Mouse (Mus musculus): ENCODE data around the gene Slc38a3.
A peak's percentile ranks its signal among the peaks of the same experiment; 100 is the strongest.

Slc38a3 gene

DNA sequence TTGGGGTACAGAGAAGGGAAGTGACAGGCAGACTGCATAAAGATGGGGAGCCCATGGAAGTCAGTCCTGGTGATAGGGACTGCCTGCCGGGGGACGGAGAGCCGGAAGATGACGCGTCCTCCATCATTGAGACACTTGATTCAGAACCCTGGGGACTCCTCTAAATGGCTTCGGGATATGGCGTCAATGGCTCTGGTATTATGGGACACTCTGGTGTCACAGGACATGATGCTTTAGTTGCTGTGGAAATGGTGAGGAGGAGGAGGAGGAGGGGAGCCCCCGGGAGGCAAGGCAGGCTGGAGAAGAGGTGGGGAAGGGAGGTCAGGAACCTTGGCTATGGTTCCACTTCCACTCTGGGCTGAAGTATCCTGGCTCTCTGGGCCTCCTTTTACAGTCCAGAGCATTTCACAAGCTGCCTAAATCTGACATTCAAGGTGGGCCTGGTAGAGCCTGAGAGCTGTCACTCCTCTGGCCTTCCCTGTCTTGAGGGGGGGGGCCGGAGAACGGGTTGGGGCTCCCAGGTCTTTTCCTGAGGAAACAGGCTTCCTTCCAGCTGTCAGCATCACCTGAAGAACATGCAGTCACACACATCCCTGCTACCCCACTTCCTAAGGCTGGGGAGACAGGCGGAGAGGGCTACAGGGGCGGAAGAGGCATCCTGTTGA, 26.2 kb upstream of the Slc38a3 start:
- no peak for DNase-seq

DNA sequence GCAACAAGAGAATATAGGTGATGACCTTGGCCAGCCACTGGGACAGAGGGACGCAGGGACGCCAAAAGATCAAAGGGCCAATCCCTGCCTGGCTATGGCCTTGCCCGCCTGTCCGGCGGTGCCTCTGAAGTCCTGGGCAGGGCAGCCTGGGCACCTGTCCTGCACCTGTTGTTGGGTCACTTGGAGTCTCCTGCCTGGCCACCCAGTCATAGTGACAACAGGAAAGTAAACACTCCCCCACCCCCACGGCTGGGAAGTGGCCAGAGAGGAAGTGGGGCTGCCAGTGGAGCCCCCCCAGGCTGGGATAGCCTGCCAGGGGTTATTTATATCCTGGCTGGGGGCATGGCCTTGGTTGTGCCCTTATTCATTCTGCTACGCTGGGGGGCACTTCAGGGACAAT, 25.3 kb upstream of the Slc38a3 start:
- peak; percentile 59 to 73 for DNase-seq

DNA sequence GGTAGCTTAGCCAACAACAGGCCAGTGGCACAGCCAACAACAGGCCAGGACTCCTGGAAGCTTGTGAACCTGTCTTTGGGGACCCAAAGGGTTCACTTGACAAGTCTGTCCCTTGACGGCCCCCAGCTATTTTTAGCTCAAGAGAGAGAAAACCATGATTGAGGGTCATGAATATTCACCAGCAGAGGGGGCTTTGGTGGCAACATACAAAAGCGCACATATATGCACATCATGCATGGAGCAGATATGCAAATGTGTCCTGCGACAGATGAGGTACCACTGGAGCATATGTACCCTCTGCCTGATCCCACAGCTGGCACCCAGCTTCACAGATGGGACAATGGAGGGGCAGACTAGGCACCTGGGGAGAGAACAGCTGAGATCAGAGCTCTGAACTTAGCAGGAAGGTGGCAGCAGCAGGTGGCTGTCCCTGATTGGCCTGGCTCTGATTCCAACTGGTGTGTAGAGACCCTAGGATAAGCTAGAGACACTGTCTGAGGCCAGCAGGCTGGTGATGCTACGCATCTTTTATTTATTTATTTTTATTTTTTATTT, 24.2 kb upstream of the Slc38a3 start:
- DNase-seq: no peak

DNA sequence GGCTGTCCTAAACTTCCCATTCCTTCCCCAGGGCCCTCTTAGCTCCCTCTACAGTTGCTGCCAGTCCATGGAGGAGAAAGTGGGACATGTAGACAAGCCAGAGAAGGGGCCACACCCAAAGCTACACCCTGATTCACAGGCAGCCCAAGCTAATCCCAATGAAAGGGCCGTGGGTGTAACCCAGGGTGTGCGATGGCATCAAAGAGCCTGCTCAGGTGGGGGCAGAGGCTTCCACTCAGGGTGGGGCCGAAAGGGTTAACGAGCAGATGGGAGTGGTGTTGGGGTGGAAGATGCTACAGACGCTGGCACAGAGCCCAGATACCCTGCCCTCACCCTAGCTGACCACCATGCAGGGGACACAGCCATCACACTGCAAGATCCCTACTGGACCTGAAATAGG, 23.5 kb upstream of the Slc38a3 start:
- DNase-seq: no peak

DNA sequence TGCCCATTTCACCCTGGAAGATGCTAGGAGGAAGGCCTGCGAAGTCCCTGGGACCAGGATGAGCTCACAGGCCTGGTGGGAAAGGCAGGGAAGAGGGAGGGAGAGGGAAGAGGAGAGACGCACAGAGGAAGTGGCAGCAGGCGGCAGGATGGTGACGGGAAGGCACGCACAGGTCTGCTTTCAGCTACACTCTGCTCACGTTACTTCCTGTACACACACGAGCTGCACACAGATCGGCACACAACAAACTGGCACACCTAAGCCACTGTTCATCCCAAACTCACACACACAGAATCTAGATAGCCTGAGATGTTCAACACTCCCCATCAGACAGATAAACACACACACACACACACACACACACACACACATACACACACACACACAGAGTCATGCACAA, 21.1 kb upstream of the Slc38a3 start:
- DNase-seq: no peak

DNA sequence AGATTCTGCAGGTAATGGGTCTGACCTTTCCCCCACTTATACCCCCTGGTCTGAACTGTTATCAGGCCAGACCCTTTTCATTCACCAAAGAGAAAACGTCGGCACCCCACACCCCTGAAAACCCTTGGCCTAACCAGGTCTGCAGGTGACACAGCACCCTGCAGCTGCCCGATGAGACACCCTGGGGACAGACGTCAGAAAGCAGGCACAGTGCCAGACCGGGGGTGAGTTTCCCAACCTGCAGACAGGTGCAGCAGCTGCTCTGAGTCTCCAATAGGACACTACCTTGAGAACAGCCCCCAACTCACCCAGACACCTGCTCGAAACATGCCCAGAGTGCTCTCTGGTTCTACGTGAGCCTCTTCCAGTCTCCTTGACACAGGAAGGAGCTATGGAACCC, 19.6 kb upstream of the Slc38a3 start:
- no peak for DNase-seq

DNA sequence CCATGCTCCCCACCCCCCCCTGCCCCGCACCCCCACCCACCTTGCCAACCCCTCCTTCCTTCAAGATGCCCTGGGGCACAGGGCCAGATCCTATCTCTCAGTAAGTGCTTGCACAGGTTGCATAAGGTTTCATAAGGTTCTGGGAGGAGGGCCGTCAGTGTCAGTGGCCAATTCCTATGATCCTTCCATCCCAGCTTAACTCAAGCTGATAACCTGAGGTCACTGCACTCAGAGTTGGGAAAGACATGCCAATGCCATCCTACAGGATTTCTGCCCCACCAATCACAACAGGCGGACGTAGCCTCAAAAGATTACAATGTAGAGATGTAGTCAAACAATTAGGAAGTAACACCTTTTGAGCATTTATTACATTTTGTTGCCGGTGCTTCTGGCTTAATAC, 19.1 kb upstream of the Slc38a3 start:
- no peak for DNase-seq

DNA sequence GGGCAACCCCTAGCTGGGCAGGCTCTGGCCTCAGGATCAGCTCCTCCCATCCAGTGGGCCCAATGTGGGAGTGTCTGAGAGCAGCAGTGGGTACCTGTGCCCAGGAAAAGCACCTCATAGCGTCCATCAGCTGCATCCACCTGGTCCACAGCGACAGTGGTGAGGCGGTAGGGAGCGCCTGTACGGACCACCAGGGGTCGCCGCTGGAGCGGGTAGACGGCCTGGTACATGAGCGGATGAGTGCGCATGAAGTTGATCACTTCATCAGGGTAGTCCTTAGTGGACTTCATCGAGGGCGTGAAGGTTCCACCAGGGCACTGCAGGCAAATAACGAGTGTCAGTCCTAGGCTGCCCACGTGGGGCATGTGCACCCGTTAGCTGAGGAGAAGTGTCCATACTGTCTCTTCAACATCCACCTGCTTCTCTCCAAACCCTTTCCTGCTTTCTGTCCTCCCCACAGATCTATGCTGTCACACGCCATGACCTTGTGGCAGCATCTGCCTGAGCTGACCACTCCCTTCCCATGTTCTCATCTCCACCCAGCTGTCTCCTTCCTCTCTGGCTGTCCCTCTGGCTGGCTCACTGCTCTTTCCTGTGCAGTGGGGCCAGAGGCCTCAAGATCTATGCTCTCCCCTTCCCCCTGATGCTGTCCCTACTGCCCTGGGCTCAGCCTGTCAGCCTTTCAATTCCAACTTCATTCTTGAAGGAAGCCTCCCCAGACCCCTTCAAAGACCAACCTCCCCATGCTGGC, 16.1 kb upstream of the Slc38a3 start:
- peak; percentile 77 to 79 for DNase-seq

GRCm38 (mm10) chr9:107682405-107682804, 13.1 kb upstream of the Slc38a3 start:
- peak; percentile 29 to 68 for DNase-seq

DNA sequence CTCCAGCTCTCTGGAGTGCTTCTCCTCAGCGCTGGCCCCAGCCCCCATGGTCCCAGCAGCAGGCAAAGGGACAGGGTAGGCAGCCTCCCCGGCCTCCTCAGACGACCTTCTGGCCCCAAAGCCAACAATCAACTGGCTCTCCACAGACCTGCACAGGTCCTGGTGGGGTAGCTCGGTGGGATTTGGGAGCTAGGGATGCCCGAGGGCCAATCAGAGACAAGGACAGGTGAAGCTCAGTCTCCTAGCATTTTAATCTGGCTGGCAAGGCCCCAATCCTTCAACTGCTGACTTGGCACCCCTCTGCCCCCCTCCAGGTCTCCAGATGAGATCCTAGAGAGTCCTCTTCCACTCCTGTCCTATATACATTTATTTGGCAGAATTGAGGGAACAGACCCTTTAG, 10.2 kb upstream of the Slc38a3 start, which contains the start of gene Gnat1:
TSS of gene Gnat1 (minus strand) at position 212 of the 400 bp plus-strand sequence.
- DNase-seq: no peak

GRCm38 (mm10) chr9:107678861-107679260, 9.5 kb upstream of the Slc38a3 start:
- no peak for DNase-seq

DNA sequence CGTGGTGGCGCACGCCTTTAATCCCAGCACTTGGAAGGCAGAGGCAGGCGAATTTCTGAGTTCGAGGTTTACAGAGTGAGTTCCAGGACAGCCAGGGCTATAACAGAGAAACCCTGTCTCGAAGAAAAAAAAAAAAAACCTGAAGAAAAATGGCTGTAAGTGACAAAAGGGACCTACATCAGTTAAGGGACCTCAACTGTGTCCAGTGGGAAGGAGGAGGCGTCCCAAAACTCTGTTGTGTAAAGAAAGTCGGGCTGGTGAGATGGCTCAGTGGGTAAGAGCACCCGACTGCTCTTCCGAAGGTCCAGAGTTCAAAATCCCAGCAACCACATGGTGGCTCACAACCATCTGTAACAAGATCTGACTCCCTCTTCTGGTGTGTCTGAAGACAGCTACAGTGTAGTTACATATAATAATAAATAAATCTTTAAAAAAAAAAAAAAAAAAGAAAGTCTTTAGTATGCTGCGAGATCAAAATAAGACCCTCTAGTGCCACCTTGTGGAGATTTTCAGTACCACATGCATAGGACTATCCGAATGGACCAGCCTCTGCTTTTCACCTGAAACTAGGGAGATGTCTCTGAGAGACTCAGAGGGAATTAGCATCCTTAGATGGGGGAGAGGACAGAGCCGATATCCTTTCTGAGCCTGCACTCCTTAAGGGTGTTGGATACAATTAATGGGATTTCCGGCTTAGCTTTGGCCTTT, 8.6 kb upstream of the Slc38a3 start:
- DNase-seq: peak in 1 of 2 experiments; percentile 84

DNA sequence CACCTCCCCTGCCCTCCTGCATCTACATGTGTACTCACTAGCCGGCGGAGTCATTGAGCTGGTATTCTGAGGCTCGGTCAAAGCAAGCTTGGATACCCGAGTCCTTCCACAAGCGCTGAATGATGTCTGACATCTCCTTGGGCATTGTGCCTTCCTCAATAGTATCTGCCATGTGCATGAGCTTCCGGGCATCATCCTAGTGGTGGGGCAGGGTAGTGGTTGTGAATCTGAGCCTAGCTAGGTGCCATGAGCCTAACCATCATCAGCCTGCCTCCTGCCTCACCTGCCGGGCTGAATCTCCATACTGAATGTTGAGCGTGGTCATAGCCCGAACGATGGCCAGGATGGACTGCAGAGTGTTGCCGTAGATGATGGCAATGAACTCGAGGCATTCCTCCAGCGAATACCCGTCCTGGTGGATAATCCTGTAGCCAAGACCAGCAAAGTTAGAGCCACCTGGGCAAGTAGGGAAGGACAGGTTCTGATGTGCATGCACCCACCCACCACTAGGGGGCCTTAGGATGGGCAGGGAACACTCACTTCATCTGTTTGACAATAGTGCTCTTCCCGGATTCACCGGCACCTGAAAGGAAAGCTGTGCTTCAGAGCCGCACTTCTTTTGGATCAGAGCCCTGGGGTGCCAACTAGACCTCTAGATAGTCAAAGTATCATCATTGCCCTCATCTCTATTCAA, 7.9 kb upstream of the Slc38a3 start:
- DNase-seq: peak in 1 of 2 experiments; percentile 56

- DNase-seq: peak; percentile 37 to 64
These were observed 7.0 kb upstream of the Slc38a3 start for GRCm38 (mm10) chr9:107676302-107676701.

- peak; percentile 80 to 85 for DNase-seq
These were observed 6.5 kb upstream of the Slc38a3 start for GRCm38 (mm10) chr9:107675671-107676301.

DNA sequence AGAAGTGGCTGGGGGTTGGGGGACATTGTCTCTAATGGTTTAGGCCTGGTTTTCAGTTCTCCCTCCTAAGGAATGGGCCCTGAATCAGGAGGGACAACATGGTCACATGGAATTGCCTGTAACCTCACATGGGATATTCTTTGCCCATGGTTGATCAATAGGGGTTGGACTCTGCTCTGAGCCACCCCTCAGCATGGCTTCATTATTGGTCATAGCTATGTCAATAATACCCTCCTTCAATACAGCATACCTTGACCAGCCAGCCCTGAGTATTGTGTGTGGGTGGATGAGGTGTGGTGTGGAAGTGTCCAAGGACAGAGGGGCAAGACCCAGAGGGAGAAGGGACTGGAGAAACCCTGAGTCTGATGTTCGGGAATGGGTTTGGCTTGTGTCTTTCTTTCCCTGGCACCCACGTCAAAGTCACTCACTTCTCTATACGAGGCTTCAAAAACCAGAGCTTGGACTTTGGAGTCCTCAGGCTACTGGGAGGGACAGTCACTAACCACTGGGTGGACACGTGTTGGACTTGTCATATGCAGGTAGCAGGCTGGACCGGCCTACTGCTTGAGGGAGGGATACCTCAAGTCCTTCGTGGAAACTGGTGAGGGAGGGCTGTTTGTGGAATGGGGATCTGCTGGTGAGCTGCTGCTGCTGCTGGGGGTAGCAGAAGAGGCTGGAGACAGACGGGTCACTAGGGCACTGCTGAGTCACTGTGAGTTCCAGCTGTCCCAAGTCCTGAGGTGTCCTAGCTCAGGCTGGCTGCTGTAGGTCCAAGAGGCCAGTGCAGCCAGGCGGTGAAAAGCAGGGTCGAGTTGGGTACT, 5.5 kb upstream of the Slc38a3 start:
- DNase-seq: no peak

- DNase-seq: no peak
These were observed 929 bp upstream of the Slc38a3 start for GRCm38 (mm10) chr9:107670259-107670658.

DNA sequence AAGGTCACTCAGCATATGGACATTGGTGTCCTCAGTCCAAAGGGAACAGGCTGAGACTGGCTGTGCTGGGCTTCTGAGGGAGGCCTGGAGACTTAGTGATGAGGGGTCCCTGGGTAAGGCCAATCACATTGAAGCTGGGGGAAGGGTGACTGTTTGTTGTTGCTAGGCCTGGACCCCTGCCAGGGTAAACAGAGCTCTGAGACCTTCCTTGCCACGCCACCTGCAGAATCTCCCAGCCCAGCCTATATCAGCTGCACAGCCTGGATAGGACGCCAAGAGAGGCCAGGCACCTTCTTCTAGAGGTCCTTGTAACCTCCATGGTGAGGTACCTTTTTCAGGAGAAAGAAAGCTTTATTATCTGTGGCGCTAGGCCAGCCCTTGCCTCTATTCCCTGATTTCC, 414 bp downstream of the Slc38a3 start:
- no peak for DNase-seq

DNA sequence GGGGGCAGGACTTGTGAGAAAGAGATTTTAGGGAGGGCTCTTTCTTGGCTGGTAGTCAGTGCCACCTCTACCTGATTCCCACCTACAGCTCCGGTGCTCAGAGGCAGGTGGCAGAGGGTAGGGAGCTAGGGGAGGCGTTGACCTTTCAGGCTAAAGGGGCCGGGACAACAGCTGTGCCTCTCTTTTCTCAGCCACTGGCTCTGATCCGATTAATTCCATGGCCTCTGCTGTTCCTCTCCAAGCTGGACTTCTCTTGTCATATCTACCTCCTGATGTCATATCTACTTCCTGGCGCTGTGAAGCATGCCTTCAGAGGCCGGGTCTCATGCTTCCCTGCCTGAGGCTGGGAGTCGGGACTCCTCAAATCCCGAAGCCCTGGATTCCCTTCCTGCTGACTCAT, 1.3 kb downstream of the Slc38a3 start:
- no peak for DNase-seq

DNA sequence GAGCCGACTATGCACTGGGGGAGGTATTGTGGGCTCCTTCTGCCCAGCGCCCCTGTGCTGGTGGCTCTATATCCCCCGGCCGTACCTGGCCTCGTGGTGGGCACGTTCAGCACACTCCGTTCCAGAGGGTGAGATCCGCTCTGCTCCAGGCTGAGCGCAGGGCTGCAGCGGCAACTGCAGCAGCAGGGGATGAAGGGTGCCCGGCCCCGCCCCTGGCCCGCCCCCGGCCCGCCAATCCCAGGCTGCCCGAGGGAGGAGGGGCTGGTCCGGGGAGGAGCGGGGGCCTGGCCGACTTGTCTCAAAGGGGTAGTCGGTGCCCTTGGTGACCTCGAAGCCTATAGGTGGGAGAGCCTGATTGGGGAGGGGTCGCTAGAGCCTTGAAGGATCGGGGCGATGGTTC, 2.1 kb downstream of the Slc38a3 start:
- peak; percentile 61 to 72 for DNase-seq

DNA sequence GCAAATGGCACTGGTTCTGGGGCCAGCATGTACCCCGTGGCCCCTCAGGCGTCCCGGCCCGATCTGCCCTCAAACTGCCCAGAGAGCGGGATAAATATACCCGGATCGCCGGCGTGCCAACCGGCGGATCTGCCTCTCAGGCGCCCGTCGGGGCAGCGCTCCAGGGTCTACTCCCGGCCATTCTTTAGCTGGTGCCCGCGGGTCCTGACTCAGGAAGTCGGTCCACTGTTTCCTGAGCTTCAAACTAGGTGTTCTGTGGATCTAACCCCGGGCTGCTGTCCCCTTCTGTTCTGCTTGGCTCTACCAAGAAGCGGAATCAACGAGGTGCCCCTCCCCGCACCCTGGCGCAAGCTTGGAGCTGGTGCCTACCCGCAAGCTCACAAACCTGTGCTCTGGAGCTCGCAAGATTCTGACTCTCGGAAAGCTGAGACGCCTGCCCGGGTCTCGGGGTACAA, 2.6 kb downstream of the Slc38a3 start:
- peak in 1 of 2 experiments; percentile 23 for DNase-seq
